Comparison of ENCODE assay signal across 8 mouse cellular contexts in the genomic region with DNA sequence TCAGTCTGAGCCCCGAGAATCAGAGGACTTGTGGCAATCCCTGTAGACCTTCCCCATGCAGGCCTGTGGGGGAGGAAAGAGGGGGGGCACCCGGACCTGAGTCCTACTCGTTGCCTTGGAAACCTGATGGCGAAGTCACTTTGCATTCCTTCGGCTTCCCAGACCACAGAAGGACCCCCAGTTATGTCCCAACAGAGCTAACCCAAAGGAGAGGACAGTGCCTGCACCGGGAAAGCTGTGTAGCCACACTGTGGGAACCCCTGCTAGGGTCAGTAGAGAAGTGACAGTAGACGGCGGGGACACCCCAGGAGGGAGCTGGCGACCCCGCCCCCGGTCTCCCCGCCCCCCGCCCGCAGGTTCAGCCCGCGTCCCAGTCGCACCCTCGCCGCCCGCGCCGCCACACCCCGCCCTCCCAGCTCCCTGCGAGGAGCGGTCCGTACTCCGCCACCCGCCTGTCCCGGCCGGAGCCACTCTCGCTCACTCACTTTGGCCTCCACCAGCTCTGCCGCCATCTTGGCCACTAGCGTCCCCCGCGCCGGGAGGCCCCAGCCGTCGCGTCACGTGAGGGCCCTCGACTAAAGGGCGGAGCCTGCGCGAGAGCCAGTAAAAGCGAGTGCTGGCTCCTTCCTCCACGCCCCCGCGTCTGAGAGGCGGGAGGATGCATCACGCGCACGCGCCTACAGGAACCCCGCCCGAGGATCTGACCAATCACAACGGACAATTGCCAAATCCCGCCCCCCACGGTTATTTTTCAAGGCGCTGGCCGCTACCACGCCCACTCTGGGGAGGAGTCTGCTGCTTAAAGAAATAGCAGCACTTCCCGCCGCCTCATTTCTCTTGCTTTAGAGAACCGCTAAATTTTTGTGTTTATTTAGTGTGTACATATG. TPM values are rescaled to one million over a fixed set of nuclear protein-coding genes. Genes with fewer than 3 reads are reported as not detected.
DNase-seq lines count a peak whose midpoint lies in the region; ATAC-seq and TF ChIP-seq lines count a peak whose summit lies in the region.

A gene (minus strand): TSS at position 724 of the 887 bp plus-strand sequence.

- peaks cover 55% of the 10 kb centered on the region for H3K4me1 ChIP-seq in G1E (ENCODE audit: insufficient read depth, low read depth, low read length)
- peaks cover 19% of the 10 kb centered on the region for H3K4me1 ChIP-seq in forebrain, embryonic 16.5 days (replicated peaks; ENCODE audit: control insufficient read depth, insufficient read depth, low read length)
- H3K4me1 ChIP-seq in lung, embryonic 14.5 days (ENCODE audit: insufficient read depth), result peaks cover 8% of the 10 kb centered on the region; the same call in 1 of the 2 replicates
- H3K4me1 ChIP-seq in olfactory bulb, adult 2 months (ENCODE audit: control insufficient read depth, insufficient read depth, low read length), result peaks cover 24% of the 10 kb centered on the region
- H3K4me1 ChIP-seq in thymus, adult 2 months (replicated peaks; ENCODE audit: control insufficient read depth, insufficient read depth, low read length), result peaks cover 15% of the 10 kb centered on the region

- no peak for TF ChIP-seq CTCF in G1E (IDR thresholded peaks at IDR 0.05; ENCODE audit: low read depth, low read length)
- 0 out of 2 replicates have a peak, but pooled peaks have one; percentile 5 for TF ChIP-seq CTCF in layer of hippocampus, adult 2 months (conservative IDR thresholded peaks at IDR 0.05)
- no peak for TF ChIP-seq CTCF in lung, embryonic 14.5 days (IDR thresholded peaks at IDR 0.05; ENCODE audit: low read depth)
- no peak for TF ChIP-seq CTCF in olfactory bulb, adult 2 months (IDR thresholded peaks at IDR 0.05; ENCODE audit: insufficient read depth, low read depth, low read length)
- peak; percentile 54; the same call in 1 of the 2 replicates for TF ChIP-seq CTCF in thymus, adult 2 months (IDR thresholded peaks at IDR 0.05; ENCODE audit: borderline replicate concordance, control insufficient read depth, extremely low read depth, insufficient read depth, low read length, poor library complexity)

- H3K9ac ChIP-seq in forebrain, embryonic 16.5 days (replicated peaks; ENCODE audit: low read depth, low read length), result peak within 1 kb of the TSS; percentile 72
- peak within 1 kb of the TSS; percentile 74 for H3K9ac ChIP-seq in lung, embryonic 14.5 days

- peak within 1 kb of the TSS; percentile 84 for H3K4me3 ChIP-seq in G1E (ENCODE audit: low read depth, low read length)
- H3K4me3 ChIP-seq in forebrain, embryonic 16.5 days (replicated peaks; ENCODE audit: low read length), result peak within 1 kb of the TSS; percentile 65
- H3K4me3 ChIP-seq in layer of hippocampus, adult 2 months, result peak within 1 kb of the TSS; percentile 83
- peak within 1 kb of the TSS; percentile 94 for H3K4me3 ChIP-seq in lung, embryonic 14.5 days (ENCODE audit: low read depth, low read length)
- peak within 1 kb of the TSS; percentile 71 for H3K4me3 ChIP-seq in olfactory bulb, adult 2 months (ENCODE audit: insufficient read depth, low read depth, low read length)
- peak within 1 kb of the TSS; percentile 59 for H3K4me3 ChIP-seq in thymus, adult 2 months (ENCODE audit: control insufficient read depth, insufficient read depth, low read length)

- under 1% methylated on average over 63 of the region's 64 CpGs for WGBS in forebrain, embryonic 16.5 days
- WGBS in lung, embryonic 14.5 days, result under 1% methylated on average over 64 of the region's 64 CpGs
- WGBS in olfactory bulb, adult 2 months, result under 1% methylated on average over 64 of the region's 64 CpGs
- under 1% methylated on average over 63 of the region's 64 CpGs for WGBS in thymus, adult 2 months

- no peaks in the 10 kb centered on the region for H3K27me3 ChIP-seq in G1E (ENCODE audit: insufficient read depth, low read length)
- H3K27me3 ChIP-seq in forebrain, embryonic 16.5 days (replicated peaks; ENCODE audit: control insufficient read depth, insufficient read depth, low read length), result no peaks in the 10 kb centered on the region
- H3K27me3 ChIP-seq in lung, embryonic 14.5 days (ENCODE audit: insufficient read depth, low read length), result no peaks in the 10 kb centered on the region
- no peaks in the 10 kb centered on the region for H3K27me3 ChIP-seq in thymus, adult 2 months (ENCODE audit: control insufficient read depth, insufficient read depth, low read length)

- intact Hi-C loops in heart, postnatal 36 days (cut with DNase I), result no loop called here

- H3K4me2 ChIP-seq in forebrain, embryonic 16.5 days (ENCODE audit: low read length), result peak within 1 kb of the TSS; percentile 93
- H3K4me2 ChIP-seq in lung, embryonic 14.5 days, result peak within 1 kb of the TSS; percentile 91

- DNase-seq in G1E (ENCODE audit: low spot score), result peak; percentile 96
- DNase-seq in cerebellum, adult 18-20 months, result peak; percentile 100
- peak; percentile 100 for DNase-seq in heart, postnatal 36 days
- DNase-seq in layer of hippocampus, adult 2 months (ENCODE audit: low spot score in 2 of 2), result peak; percentile 100
- peak; percentile 100 for DNase-seq in lung, embryonic 14.5 days
- DNase-seq in thymus, adult 2 months, result peak; percentile 100

- ATAC-seq in G1E (ENCODE audit: extremely low read depth, insufficient number of reproducible peaks, low FRiP score, poor library complexity, severe bottlenecking), result peak; percentile 91
- ATAC-seq in forebrain, embryonic 16.5 days, result peak; percentile 86
- peak; percentile 87 for ATAC-seq in lung, embryonic 14.5 days (ENCODE audit: insufficient read depth)

- H3K9me3 ChIP-seq in G1E (replicated peaks), result no peaks in the 10 kb centered on the region
- H3K9me3 ChIP-seq in forebrain, embryonic 16.5 days (ENCODE audit: control insufficient read depth, low read length), result no peaks in the 10 kb centered on the region
- H3K9me3 ChIP-seq in lung, embryonic 14.5 days (ENCODE audit: low read depth, low read length), result no peaks in the 10 kb centered on the region

- peaks cover 37% of the 10 kb centered on the region for H3K36me3 ChIP-seq in G1E (replicated peaks)
- H3K36me3 ChIP-seq in forebrain, embryonic 16.5 days (ENCODE audit: control insufficient read depth, insufficient read depth), result peaks cover 6% of the 10 kb centered on the region; the same call in 1 of the 2 replicates
- H3K36me3 ChIP-seq in lung, embryonic 14.5 days (ENCODE audit: insufficient read depth), result peaks cover 18% of the 10 kb centered on the region
- no peaks in the 10 kb centered on the region for H3K36me3 ChIP-seq in thymus, adult 2 months (ENCODE audit: control insufficient read depth, insufficient read depth, low read length)

- peak; percentile 87; the same call in 1 of the 2 replicates for TF ChIP-seq POLR2A in olfactory bulb, adult 2 months (IDR thresholded peaks at IDR 0.05; ENCODE audit: insufficient read depth, low read depth, low read length)
- TF ChIP-seq POLR2A in thymus, adult 2 months (IDR thresholded peaks at IDR 0.05; ENCODE audit: control insufficient read depth, extremely low read depth, insufficient read depth, low read length, poor library complexity), result peak; percentile 82

- H3K27ac ChIP-seq in forebrain, embryonic 16.5 days (ENCODE audit: low read length), result peak within 1 kb of the TSS; percentile 61
- H3K27ac ChIP-seq in layer of hippocampus, adult 2 months, result peak within 1 kb of the TSS; percentile 90
- H3K27ac ChIP-seq in lung, embryonic 14.5 days (ENCODE audit: low read depth), result peak within 1 kb of the TSS; percentile 77
- peak within 1 kb of the TSS; percentile 92 for H3K27ac ChIP-seq in olfactory bulb, adult 2 months (ENCODE audit: insufficient read depth, low read depth, low read length)
- H3K27ac ChIP-seq in thymus, adult 2 months (ENCODE audit: control insufficient read depth, insufficient read depth, low read length), result peak within 1 kb of the TSS; percentile 88

RNA-seq across cellular contexts. Expression of the gene that starts here (rescaled TPM):
- total RNA-seq in G1E (2014; fragmentation: Nextera tagmentation), result 28.6 and 34.4 TPM in 2 replicates
- total RNA-seq in G1E (2017), result 21.2 and 24.8 TPM in 2 replicates
- polyA plus RNA-seq in G1E (2012), result 62.7 and 70.5 TPM in 2 replicates
- polyA plus RNA-seq in forebrain, embryonic 16.5 days (2015; fragmentation: Nextera tagmentation; extraction: Ambion mirVana), result 48.5 and 62.7 TPM in 2 replicates
- 10 to 100 TPM; 14.0 to 17.1 TPM for total RNA-seq in heart, postnatal 36 days (2021)
- total RNA-seq in layer of hippocampus, adult 2 months (2021), result 10 to 100 TPM; 29.4 to 29.5 TPM
- polyA plus RNA-seq in lung, embryonic 14.5 days (2014; fragmentation: Nextera tagmentation; extraction: Ambion mirVana), result 38.7 and 47.9 TPM in 2 replicates
- not detected in 2 replicates for polyA plus RNA-seq in olfactory bulb, adult 2 months (2012; ENCODE audit: insufficient read depth, insufficient read length, low replicate concordance, missing spikeins)
- polyA plus RNA-seq in thymus, adult 2 months (2012; rRNA removed), result 67.6 and 72.9 TPM in 2 replicates

Comparison
In these comparisons a context has a peak if more than half of its experiments do, and no peak if none do; other contexts are left out.
1. Peak in every context shown above with its lines: DNase-seq, ATAC-seq, H3K4me3 ChIP-seq and H3K27ac ChIP-seq.
2. CTCF ChIP-seq: peak in layer of hippocampus, adult 2 months (single experiment) and thymus, adult 2 months (single experiment); none in G1E (single experiment), lung, embryonic 14.5 days (single experiment) and olfactory bulb, adult 2 months (single experiment).